Mouse (Mus musculus) midbrain, embryonic 15.5 days (tissue): ENCODE measurements around the gene Atp6v1a. TPM values are rescaled to one million over a fixed set of nuclear protein-coding genes. Genes with fewer than 3 reads are reported as not detected.

ENCODE experiments used
- ATAC-seq: fragments of 200-750 bp; cut with Nextera tagmentation; replicated peaks from 2 replicates; pipeline ENCODE4 v1.8.0; 2017; ENCODE audit warnings: moderate TSS enrichment
- H3K27ac ChIP-seq: fragments of 300-500 bp; sonication (generic); 2 replicates; pipeline ENCODE4 v1.5.1; 2015; ENCODE audit warnings: mild to moderate bottlenecking, inconsistent platforms
- H3K27me3 ChIP-seq: fragments of 300-500 bp; sonication (generic); replicated peaks from 2 replicates; pipeline ENCODE4 v1.6.1; 2015; ENCODE audit warnings: inconsistent platforms
- H3K36me3 ChIP-seq: fragments of 300-500 bp; sonication (generic); replicated peaks from 2 replicates; pipeline ENCODE4 v1.6.1; 2015; ENCODE audit warnings: inconsistent platforms
- H3K4me1 ChIP-seq: fragments of 300-500 bp; sonication (generic); 2 replicates; pipeline ENCODE4 v1.6.1; 2015; ENCODE audit warnings: inconsistent platforms
- H3K4me2 ChIP-seq: fragments of 300-500 bp; sonication (generic); 2 replicates; pipeline ENCODE4 v1.6.1; 2015; ENCODE audit warnings: inconsistent platforms, mild to moderate bottlenecking, moderate library complexity
- H3K4me3 ChIP-seq: fragments of 300-500 bp; sonication (generic); 2 replicates; pipeline ENCODE4 v1.5.1; 2015; ENCODE audit warnings: mild to moderate bottlenecking, inconsistent platforms
- H3K9ac ChIP-seq: fragments of 300-500 bp; sonication (generic); 2 replicates; pipeline ENCODE4 v1.6.1; 2015; ENCODE audit warnings: mild to moderate bottlenecking, inconsistent platforms
- H3K9me3 ChIP-seq: fragments of 300-500 bp; sonication (generic); 2 replicates; pipeline ENCODE4 v1.6.1; 2016; ENCODE audit warnings: inconsistent platforms
- WGBS: fragments of 180-500 bp; shearing (Covaris S2); methylation state at CpG from one replicate; pipeline ENCODE4 v1.1.7; 2015; ENCODE audit warnings: mixed read lengths; 5-methylcytosine and 5-hydroxymethylcytosine counted together
- polyA plus RNA-seq: library from polyadenylated mRNA; unstranded; fragments of >200 nt; fragmentation: Nextera tagmentation; extraction: Ambion mirVana; gene quantifications from 2 replicates; pipeline ENCODE4 v1.2.1, GENCODE M21; 2015

The Atp6v1a gene
- polyA plus RNA-seq = 128 and 133 TPM in 2 replicates

DNA sequence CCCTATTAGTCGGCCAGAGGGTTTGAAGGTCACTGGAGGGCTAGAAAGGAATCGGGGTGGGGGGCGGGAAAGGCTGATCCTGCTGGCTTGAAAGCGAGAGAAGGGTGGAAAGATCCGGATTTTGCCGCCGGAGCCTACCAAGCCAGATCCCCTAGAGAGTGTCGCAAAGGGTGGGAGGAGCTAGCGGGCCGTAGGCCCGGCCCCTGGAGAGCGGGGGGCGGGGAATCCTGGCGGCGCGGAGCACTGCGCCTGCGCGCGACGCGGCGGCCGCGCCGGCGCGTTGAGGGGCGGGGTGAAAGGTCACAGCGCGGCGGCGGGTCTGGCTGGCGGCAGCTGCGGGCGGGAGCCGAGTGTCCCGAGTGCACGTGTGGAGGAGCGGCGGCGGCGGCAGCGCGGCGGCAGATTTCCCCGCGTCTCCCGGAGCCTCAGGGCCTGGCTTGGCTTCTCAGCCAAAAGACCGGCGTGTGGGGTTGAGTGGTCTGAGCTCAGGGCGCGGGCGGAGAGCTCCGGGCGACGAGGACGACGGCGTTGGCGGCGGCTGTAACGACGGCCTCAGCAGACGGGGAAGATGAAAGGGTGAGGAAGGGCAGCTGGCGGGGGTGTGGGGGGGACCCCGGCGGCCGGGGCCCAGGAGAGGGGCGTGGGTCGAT lies at the start of gene Atp6v1a, which contains the start of gene Naa50:
Gene Atp6v1a (minus strand): TSS at position 170 of the 650 bp plus-strand sequence.
Gene Naa50 (plus strand): TSS at position 295 of the 650 bp plus-strand sequence.
- Histone ChIP-seq H3K27ac (peak within 1 kb of the TSS; percentile 98), H3K27me3 (no peaks in the 10 kb centered on the region), H3K4me2 (peak within 1 kb of the TSS; percentile 80), H3K9ac (peak within 1 kb of the TSS; percentile 91), H3K4me1 (peaks cover 29% of the 10 kb centered on the region), H3K9me3 (no peaks in the 10 kb centered on the region), H3K4me3 (peak within 1 kb of the TSS; percentile 78), H3K36me3 (no peaks in the 10 kb centered on the region)
- ATAC-seq = peak; percentile 89
- WGBS = under 1% methylated on average over 68 of the region's 71 CpGs

DNA sequence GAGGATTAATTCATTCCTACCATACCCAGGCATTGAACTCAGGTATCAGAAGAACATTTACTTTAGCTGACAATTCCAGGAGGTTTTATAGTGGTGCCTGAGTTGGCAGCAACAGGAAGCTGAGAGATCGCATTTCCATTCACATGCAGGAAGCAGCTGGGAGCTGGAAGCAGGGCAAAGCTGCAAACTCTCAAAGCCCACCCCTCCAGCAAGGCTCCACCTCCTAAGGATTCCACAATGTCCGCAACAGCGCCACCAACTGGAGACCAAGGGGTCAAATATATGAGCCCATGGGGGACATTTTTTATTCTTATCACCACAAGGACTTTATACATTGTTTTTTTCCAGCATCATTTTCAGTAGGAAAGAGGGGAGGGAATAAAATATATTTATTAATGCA lies 49.3 kb upstream of the Atp6v1a start:
- no peaks in the 10 kb centered on the region for H3K4me1 ChIP-seq
- ATAC-seq = no peak
- no peak overlapping the region for H3K27ac ChIP-seq
- H3K36me3 ChIP-seq = no peaks in the 10 kb centered on the region
- WGBS = 88% methylated on average over 3 of the region's 3 CpGs
- H3K9me3 ChIP-seq = no peaks in the 10 kb centered on the region
- H3K4me3 ChIP-seq = no peak overlapping the region
- no peak overlapping the region for H3K4me2 ChIP-seq
- no peak overlapping the region for H3K9ac ChIP-seq
- no peaks in the 10 kb centered on the region for H3K27me3 ChIP-seq

DNA sequence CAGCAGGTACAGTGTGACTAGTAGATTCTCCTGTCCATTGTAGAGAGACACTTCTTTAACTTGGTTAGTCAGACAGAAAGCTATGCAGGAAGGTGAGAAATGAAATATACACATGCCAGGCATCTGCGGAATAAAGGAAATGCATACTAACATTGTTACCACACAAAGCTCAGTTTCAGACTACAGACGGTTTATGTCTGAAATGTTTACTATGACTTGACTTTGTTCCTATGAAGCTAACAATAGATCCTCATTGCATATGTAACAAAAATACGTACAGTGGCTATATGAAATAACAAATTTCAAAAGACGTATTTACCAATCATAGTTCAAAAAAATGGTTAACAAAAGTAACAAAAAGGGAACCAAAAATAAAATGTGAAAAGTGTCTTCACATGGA lies 47.7 kb upstream of the Atp6v1a start:
- no peak for ATAC-seq
- Histone ChIP-seq H3K9ac (no peak overlapping the region), H3K27ac (no peak overlapping the region), H3K4me2 (no peak overlapping the region), H3K4me1 (no peaks in the 10 kb centered on the region), H3K4me3 (no peak overlapping the region), H3K27me3 (no peaks in the 10 kb centered on the region), H3K36me3 (no peaks in the 10 kb centered on the region), H3K9me3 (no peaks in the 10 kb centered on the region)
- WGBS = 96% methylated on average over 4 of the region's 4 CpGs

DNA sequence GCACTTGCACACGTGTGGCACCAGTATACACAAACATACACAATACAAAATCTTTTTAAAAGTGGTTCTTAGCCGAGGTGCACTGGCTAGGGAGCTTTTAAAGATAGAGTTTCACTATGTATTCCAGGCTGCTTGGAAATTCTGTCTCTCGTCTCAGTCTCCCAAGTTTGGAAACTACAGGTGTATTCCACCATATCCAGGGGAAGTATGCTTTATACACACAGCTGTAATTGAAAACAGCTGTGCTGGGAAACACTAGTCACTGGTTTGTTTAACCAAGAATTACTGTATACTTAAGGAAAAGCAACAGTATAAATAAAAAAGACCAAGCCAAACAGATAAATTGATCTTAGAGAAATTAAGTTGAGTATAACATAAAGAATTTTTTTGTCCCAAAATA lies 45.3 kb upstream of the Atp6v1a start:
- H3K36me3 ChIP-seq = no peaks in the 10 kb centered on the region
- H3K4me3 ChIP-seq = no peak overlapping the region
- H3K9me3 ChIP-seq = no peaks in the 10 kb centered on the region
- H3K27ac ChIP-seq = no peak overlapping the region
- no peak overlapping the region for H3K9ac ChIP-seq
- ATAC-seq = no peak
- H3K27me3 ChIP-seq = no peaks in the 10 kb centered on the region
- no peaks in the 10 kb centered on the region for H3K4me1 ChIP-seq
- WGBS = 82% methylated on average over 3 of the region's 3 CpGs
- no peak overlapping the region for H3K4me2 ChIP-seq

DNA sequence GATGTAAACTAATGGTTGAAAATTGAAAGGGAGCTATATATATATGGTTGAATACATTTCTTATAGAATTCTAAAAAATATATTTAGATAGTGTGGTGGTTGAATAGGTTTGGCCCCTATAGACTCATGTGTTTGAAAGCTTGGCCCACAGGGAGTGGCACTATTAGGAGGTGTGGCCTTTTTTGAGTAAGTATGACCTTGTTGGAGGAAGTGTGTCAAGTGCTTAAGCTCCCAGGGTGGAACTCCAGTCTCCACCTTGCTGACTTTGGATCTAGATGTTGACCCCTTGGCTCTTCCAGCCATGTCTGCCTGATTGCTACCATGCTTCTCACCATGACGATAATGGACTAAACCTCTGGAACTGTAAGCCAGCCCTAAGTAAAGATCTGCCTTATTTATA lies 43.1 kb upstream of the Atp6v1a start:
- Histone ChIP-seq H3K9ac (no peak overlapping the region), H3K4me3 (no peak overlapping the region), H3K9me3 (no peaks in the 10 kb centered on the region), H3K27ac (no peak overlapping the region), H3K4me1 (no peaks in the 10 kb centered on the region), H3K27me3 (no peaks in the 10 kb centered on the region), H3K36me3 (no peaks in the 10 kb centered on the region), H3K4me2 (no peak overlapping the region)
- no peak for ATAC-seq
- 94% methylated on average over 1 of the region's 1 CpGs for WGBS

DNA sequence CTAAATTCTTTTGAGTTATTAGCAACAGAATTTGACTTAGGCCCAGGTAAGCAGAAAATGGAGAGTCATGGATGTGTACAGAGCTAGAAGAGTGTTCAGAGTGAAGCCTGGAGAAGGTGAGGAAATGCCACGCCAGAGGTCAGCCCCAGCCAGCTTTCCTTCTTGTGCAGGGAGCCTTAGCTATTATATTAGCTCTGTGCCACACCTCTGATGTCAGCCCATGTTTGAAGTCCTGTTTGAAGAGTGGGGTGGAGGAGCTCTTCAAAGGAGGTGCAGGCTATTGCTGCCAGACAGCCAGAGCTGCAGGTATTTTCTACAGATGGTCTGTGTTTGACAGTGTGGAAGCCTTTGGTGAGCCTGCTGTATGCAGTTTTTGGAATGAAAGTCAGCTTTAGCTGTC lies 39.0 kb upstream of the Atp6v1a start:
- ATAC-seq = peak; percentile 43; the same call in 1 of the 2 replicates
- peaks cover 16% of the 10 kb centered on the region for H3K4me1 ChIP-seq
- no peaks in the 10 kb centered on the region for H3K27me3 ChIP-seq
- no peak overlapping the region for H3K9ac ChIP-seq
- WGBS = 64% methylated on average over 1 of the region's 1 CpGs
- H3K4me3 ChIP-seq = no peak overlapping the region
- H3K4me2 ChIP-seq = no peak overlapping the region
- H3K9me3 ChIP-seq = no peaks in the 10 kb centered on the region
- no peak overlapping the region for H3K27ac ChIP-seq
- no peaks in the 10 kb centered on the region for H3K36me3 ChIP-seq

DNA sequence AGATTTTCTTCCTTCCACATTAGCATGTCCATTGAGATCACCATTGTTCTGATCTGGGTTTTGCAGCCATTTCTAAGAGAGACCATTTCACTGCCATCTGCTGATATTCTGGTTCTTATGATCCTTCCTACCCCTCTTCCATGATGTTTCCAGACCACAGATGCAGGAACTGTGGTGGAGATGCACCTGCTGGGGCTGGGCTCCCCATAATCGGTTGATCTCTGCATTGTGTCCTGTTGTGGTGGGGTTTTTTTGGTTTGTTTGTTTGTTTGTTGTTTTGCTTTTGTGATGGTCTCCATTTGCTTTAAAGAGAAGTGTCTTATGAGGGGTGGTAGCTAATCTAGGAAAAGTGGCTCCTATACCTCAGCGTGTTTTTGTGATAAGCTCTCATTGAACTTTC lies 37.0 kb upstream of the Atp6v1a start:
- Histone ChIP-seq H3K36me3 (no peaks in the 10 kb centered on the region), H3K4me1 (peaks cover 20% of the 10 kb centered on the region), H3K9ac (no peak overlapping the region), H3K27ac (no peak overlapping the region), H3K9me3 (no peaks in the 10 kb centered on the region), H3K27me3 (no peaks in the 10 kb centered on the region), H3K4me3 (no peak overlapping the region), H3K4me2 (no peak overlapping the region)
- ATAC-seq = no peak
- 96% methylated on average over 2 of the region's 2 CpGs for WGBS

DNA sequence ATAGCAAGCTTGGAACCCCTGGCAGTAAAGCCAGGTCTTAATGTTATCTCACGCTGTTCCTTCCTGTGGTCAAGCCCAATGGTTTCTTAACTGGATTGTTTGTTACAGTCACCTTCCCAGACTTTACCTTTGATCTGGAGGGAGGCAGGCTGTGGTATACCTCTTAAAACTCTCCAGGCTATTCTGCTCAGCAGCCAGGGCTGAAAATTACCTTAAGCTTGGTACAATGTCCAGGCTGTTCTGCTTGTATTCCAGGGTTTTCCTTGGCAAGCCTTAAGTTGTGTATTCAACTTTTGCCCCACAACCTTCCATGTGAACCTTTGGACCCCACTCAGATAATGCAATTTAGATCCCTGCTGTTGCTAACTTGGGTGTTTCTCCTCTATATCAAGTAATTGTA lies 35.5 kb upstream of the Atp6v1a start:
- no peaks in the 10 kb centered on the region for H3K9me3 ChIP-seq
- H3K36me3 ChIP-seq = no peaks in the 10 kb centered on the region
- no peak overlapping the region for H3K4me2 ChIP-seq
- ATAC-seq = no peak
- H3K4me1 ChIP-seq = peaks cover 20% of the 10 kb centered on the region
- no peak overlapping the region for H3K9ac ChIP-seq
- H3K27me3 ChIP-seq = no peaks in the 10 kb centered on the region
- H3K27ac ChIP-seq = no peak overlapping the region
- H3K4me3 ChIP-seq = no peak overlapping the region
- WGBS = 88% methylated on average over 1 of the region's 1 CpGs

DNA sequence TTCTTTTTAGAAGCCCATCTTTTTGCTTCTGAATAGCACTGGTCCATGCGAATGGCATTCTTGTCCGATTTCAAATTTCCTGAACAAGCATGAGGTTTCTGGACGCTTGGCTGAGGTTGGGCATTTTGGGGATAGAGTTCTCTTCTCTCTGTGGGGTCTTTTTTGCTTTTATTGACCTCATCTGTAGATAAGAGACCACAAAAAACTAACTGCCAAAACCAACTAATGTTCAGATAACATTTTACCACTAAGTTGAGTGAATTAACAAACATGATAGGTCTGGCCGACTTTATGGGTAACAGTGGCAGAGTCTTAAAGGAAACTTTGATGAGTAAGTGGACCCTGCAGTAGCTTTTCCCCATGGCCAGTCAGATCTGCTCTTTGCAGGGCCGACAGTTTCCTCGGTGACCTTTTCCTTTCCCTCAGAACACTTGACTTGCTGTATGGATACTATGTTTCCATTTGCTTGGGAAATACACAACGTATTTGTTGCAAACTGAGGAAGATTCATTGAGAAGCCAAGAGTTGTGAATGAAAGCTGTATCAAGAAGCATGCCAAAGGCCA lies 34.5 kb upstream of the Atp6v1a start:
- WGBS = 19% methylated on average over 7 of the region's 7 CpGs
- Histone ChIP-seq H3K36me3 (no peaks in the 10 kb centered on the region), H3K27me3 (no peaks in the 10 kb centered on the region), H3K9ac (peak overlapping the region; percentile 84), H3K4me1 (peaks cover 20% of the 10 kb centered on the region), H3K4me2 (peak overlapping the region; percentile 88), H3K9me3 (no peaks in the 10 kb centered on the region), H3K27ac (peak overlapping the region; percentile 86), H3K4me3 (peak overlapping the region; percentile 77)
- ATAC-seq = no peak

DNA sequence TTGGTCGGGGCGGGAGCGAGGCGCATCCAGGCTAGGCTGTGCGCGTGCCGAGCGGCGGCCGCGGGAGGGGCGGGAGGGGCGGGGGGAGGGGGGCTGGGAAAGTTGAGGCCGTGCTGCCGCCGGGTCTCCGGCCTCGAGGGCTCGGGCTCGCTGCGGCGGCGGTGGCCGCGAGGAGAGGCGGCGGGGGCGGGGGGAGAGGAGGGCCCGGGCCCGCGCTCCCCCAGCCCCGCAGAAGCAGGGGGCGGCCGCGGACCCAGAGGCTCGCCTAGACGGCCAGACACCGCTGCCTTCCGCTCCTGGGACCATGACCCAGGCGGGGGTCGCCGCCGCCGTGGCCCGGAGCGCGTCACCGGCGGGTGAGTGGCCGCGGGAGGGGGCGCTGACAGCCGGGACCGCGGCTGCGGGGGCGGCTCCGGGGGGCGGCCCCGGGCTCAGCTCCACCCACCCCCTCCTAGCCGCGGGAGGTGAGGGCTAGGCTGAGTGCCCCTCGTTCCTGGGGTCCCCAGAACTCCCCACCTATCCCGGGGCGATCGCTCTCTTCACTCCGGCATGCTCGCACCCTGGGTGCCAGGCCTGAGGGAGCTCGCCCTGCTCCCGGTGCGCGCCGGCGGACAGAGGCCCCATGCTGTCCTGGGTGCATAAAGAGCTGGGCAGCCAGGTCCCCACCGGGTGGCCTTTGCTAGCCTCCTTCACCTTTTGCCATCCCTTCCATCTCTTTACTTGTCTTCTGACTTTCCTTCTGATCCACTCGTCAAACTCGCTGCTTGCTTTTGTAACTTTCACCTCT lies 33.8 kb upstream of the Atp6v1a start, which contains the start of gene Usf3:
Gene Usf3 (plus strand): TSS at position 92 of the 787 bp plus-strand sequence.
- Histone ChIP-seq H3K9me3 (no peaks in the 10 kb centered on the region), H3K4me1 (peaks cover 20% of the 10 kb centered on the region), H3K4me2 (peak within 1 kb of the TSS; percentile 88), H3K27ac (peak within 1 kb of the TSS; percentile 86), H3K27me3 (no peaks in the 10 kb centered on the region), H3K36me3 (no peaks in the 10 kb centered on the region), H3K4me3 (peak within 1 kb of the TSS; percentile 77), H3K9ac (peak within 1 kb of the TSS; percentile 84)
- WGBS = under 1% methylated on average over 56 of the region's 77 CpGs
- ATAC-seq = peak; percentile 78

DNA sequence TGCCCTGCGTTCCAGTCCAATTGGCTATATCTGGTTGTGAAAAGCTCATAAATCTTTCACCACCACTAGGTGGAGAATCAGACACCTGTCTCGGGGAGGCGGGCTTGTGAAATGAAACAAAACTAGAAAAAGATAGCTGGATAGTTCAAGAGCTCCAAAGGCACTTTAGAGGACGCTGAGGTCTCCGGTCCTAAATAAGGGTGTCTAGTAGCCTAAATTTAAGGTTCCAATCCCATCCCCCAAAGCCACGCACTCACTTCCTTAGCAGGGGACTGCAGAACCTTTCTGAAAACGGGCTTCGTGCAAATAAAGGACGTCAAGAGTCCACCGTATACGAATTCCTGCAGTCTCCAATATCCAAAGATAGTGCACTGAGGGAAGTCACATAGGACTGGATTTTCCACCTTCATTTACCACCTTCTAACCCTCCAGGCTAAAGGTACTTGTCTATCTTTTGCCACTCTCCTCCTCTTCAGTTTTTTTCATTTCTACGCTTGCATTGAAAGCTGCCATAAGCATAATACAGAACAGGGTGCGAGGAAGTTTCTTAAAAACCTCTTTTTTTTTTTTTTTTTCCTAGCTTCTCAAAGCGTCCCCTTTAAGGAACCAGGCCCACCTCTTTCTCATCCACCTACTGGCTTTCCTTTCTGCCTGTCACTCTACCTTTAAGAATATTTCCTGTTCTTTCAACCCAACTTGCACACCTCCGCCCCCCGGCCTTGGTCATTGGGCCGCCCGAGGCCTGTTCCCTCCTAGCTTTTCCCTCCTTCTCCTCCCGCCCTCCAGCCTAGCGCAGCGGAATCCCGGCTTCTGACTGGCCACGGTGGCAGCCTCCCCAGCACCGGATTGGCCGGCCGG lies 33.0 kb upstream of the Atp6v1a start:
- 1% methylated on average over 26 of the region's 26 CpGs for WGBS
- peak; percentile 100 for ATAC-seq

DNA sequence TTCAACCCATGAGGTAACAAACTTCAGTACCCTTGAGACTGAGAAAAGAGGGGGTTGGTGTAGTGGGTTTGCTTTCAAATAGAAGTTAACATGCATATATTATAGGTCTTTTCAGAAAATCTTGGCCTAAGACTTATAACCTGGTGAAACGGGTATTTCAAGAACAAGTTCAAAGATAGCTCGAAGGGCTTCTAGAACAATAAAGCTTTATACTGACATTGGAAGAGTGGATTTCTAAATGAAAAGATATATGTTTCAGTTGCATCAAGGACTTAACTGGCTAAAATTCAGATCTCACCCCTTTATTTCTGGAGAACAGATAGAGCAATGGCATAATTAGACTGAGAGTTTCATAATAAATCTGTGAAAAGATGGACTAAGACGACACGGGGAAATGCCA lies 29.5 kb upstream of the Atp6v1a start:
- Histone ChIP-seq H3K4me3 (no peak overlapping the region), H3K27me3 (no peaks in the 10 kb centered on the region), H3K9me3 (no peaks in the 10 kb centered on the region), H3K4me2 (no peak overlapping the region), H3K4me1 (peaks cover 6% of the 10 kb centered on the region), H3K9ac (no peak overlapping the region), H3K27ac (no peak overlapping the region), H3K36me3 (no peaks in the 10 kb centered on the region)
- no peak for ATAC-seq
- 87% methylated on average over 4 of the region's 4 CpGs for WGBS

More for the DNA sequence above, 33.0 kb upstream of the Atp6v1a start:
- Histone ChIP-seq H3K36me3 (no peaks in the 10 kb centered on the region), H3K9me3 (no peaks in the 10 kb centered on the region), H3K4me3 (peak overlapping the region; percentile 77), H3K4me2 (peak overlapping the region; percentile 88), H3K27ac (peak overlapping the region; percentile 83), H3K4me1 (peaks cover 20% of the 10 kb centered on the region), H3K27me3 (no peaks in the 10 kb centered on the region), H3K9ac (peak overlapping the region; percentile 52)
